Mouse (Mus musculus) liver, postnatal 0 days (tissue): ENCODE results near the gene Sipa1l2. TPM values are rescaled to one million over a fixed set of nuclear protein-coding genes. Genes with fewer than 3 reads are reported as not detected.

Experiments
- ATAC-seq: fragments of 200-750 bp; cut with Nextera tagmentation; 2 replicates; pipeline ENCODE4 v1.8.0; 2017; ENCODE audit warnings: mild to moderate bottlenecking, moderate library complexity
- DNase-seq: peaks from one replicate; pipeline ENCODE4 v3.0.0-alpha.2; 2016
- H3K27ac ChIP-seq: fragments of 300-500 bp; sonication (generic); 2 replicates; pipeline ENCODE4 v1.5.1; 2014; ENCODE audit warnings: antibody characterized with exemption, moderate library complexity, mild to moderate bottlenecking, low read depth
- H3K27me3 ChIP-seq: fragments of 300-500 bp; sonication (generic); 2 replicates; pipeline ENCODE4 v1.6.1; 2014; ENCODE audit warnings: low read length, control low read depth, mixed read lengths; ENCODE audit not compliant: insufficient read depth
- H3K36me3 ChIP-seq: fragments of 300-500 bp; sonication (generic); replicated peaks from 2 replicates; pipeline ENCODE4 v1.6.1; 2014; ENCODE audit warnings: mild to moderate bottlenecking, control low read depth, low read length, moderate library complexity, mixed read lengths; ENCODE audit not compliant: insufficient read depth
- H3K4me1 ChIP-seq: fragments of 300-500 bp; sonication (generic); 2 replicates; pipeline ENCODE4 v1.6.1; 2014; ENCODE audit warnings: antibody characterized with exemption, mild to moderate bottlenecking, control low read depth; ENCODE audit not compliant: insufficient read depth
- H3K4me2 ChIP-seq: fragments of 300-500 bp; sonication (generic); 2 replicates; pipeline ENCODE4 v1.6.1; 2014; ENCODE audit warnings: low read depth, mild to moderate bottlenecking, low read length, moderate library complexity, mixed read lengths
- H3K4me3 ChIP-seq: fragments of 300-500 bp; sonication (generic); 2 replicates; pipeline ENCODE4 v1.5.1; 2014; ENCODE audit warnings: low read depth, low read length
- H3K9ac ChIP-seq: fragments of 300-500 bp; sonication (generic); replicated peaks from 2 replicates; pipeline ENCODE4 v1.6.1; 2014; ENCODE audit warnings: mild to moderate bottlenecking, moderate library complexity
- H3K9me3 ChIP-seq: fragments of 300-500 bp; sonication (generic); 2 replicates; pipeline ENCODE4 v1.6.1; 2016; ENCODE audit warnings: mild to moderate bottlenecking, control low read depth, low read length, mixed read lengths
- CTCF ChIP-seq: sonication (generic); IDR thresholded peaks from 2 replicates; pipeline ENCODE4 v1.5.1; 2016; ENCODE audit warnings: antibody characterized with exemption, low read depth
- EP300 ChIP-seq: IDR thresholded peaks from 2 replicates; pipeline ENCODE4 v1.6.1; 2016; ENCODE audit warnings: antibody characterized with exemption, low read depth, mild to moderate bottlenecking
- WGBS: fragments of 180-500 bp; shearing (Covaris S2); extraction: QIAGEN DNeasy Blood & Tissue Kit; methylation state at CpG from one replicate; pipeline ENCODE4 v1.1.7; 2014; ENCODE audit not compliant: insufficient replicate concordance; 5-methylcytosine and 5-hydroxymethylcytosine counted together
- polyA plus RNA-seq: library from polyadenylated mRNA; unstranded; fragments of >200 nt; fragmentation: Nextera tagmentation; extraction: Ambion mirVana; gene quantifications from 2 replicates; pipeline ENCODE4 v1.2.1, GENCODE M21; 2015

The Sipa1l2 gene
- polyA plus RNA-seq, 1 experiment from 2014 or later: 0.47 TPM

- Histone ChIP-seq H3K27ac (no peak overlapping the region), H3K9me3 (no peaks in the 10 kb centered on the region)
Measured at GRCm38 (mm10) chr8:125485715-125486114, 83.9 kb downstream of the Sipa1l2 start.

GRCm38 (mm10) chr8:125484530-125485196 lies 84.9 kb downstream of the Sipa1l2 start:
- no peak overlapping the region for H3K4me2 ChIP-seq

More at GRCm38 (mm10) chr8:125485715-125486114, 83.9 kb downstream of the Sipa1l2 start:
- ATAC-seq (no peak), DNase-seq (no peak)
- TF ChIP-seq EP300 (no peak), CTCF (no peak)
- no peak overlapping the region for H3K4me3 ChIP-seq
- no peak overlapping the region for H3K9ac ChIP-seq
- H3K4me2 ChIP-seq: no peak overlapping the region
- WGBS: 78% methylated on average over 3 of the region's 3 CpGs
- H3K4me1 ChIP-seq: no peaks in the 10 kb centered on the region
- H3K27me3 ChIP-seq: no peaks in the 10 kb centered on the region
- 0 out of 2 replicates have a peak, but pooled peaks cover 4% of the 10 kb centered on the region for H3K36me3 ChIP-seq

GRCm38 (mm10) chr8:125482491-125483096 lies 87.0 kb downstream of the Sipa1l2 start:
- ATAC-seq: no peak
- TF ChIP-seq EP300 (no peak), CTCF (no peak)
- WGBS: 78% methylated on average over 5 of the region's 5 CpGs

More at GRCm38 (mm10) chr8:125484530-125485196, 84.9 kb downstream of the Sipa1l2 start:
- Histone ChIP-seq H3K27ac (no peak overlapping the region), H3K4me1 (no peaks in the 10 kb centered on the region), H3K4me3 (no peak overlapping the region), H3K9ac (no peak overlapping the region), H3K9me3 (no peaks in the 10 kb centered on the region), H3K36me3 (0 out of 2 replicates have a peak, but pooled peaks cover 6% of the 10 kb centered on the region), H3K27me3 (no peaks in the 10 kb centered on the region)
- 71% methylated on average over 7 of the region's 7 CpGs for WGBS
- ATAC-seq (no peak), DNase-seq (no peak)
- no peak for TF ChIP-seq CTCF
- no peak for TF ChIP-seq EP300

GRCm38 (mm10) chr8:125474876-125475275 lies 94.7 kb downstream of the Sipa1l2 start:
- no peak for DNase-seq
- peaks cover 2% of the 10 kb centered on the region; the same call in 1 of the 2 replicates for H3K36me3 ChIP-seq
- H3K9ac ChIP-seq: no peak overlapping the region
- H3K9me3 ChIP-seq: no peaks in the 10 kb centered on the region
- H3K4me3 ChIP-seq: no peak overlapping the region
- H3K4me2 ChIP-seq: no peak overlapping the region
- H3K4me1 ChIP-seq: peaks cover 6% of the 10 kb centered on the region; the same call in 1 of the 2 replicates
- H3K27me3 ChIP-seq: no peaks in the 10 kb centered on the region
- H3K27ac ChIP-seq: no peak overlapping the region
- TF ChIP-seq CTCF (no peak), EP300 (no peak)
- WGBS: 73% methylated on average over 12 of the region's 12 CpGs
- ATAC-seq: no peak

More at GRCm38 (mm10) chr8:125482491-125483096, 87.0 kb downstream of the Sipa1l2 start:
- Histone ChIP-seq H3K36me3 (0 out of 2 replicates have a peak, but pooled peaks cover 6% of the 10 kb centered on the region), H3K27me3 (no peaks in the 10 kb centered on the region), H3K27ac (no peak overlapping the region), H3K4me1 (no peaks in the 10 kb centered on the region), H3K4me2 (no peak overlapping the region), H3K4me3 (no peak overlapping the region), H3K9me3 (no peaks in the 10 kb centered on the region), H3K9ac (no peak overlapping the region)
- DNase-seq: no peak

- H3K9ac ChIP-seq: no peak overlapping the region
- DNase-seq (no peak), ATAC-seq (no peak)
- no peaks in the 10 kb centered on the region for H3K27me3 ChIP-seq
- peaks cover 7% of the 10 kb centered on the region for H3K36me3 ChIP-seq
- 72% methylated on average over 9 of the region's 9 CpGs for whole genome bisulfite sequencing
- no peaks in the 10 kb centered on the region for H3K9me3 ChIP-seq
- no peak overlapping the region for H3K4me3 ChIP-seq
- no peak overlapping the region for H3K27ac ChIP-seq
- TF ChIP-seq EP300: no peak
- no peak for TF ChIP-seq CTCF
- peaks cover 6% of the 10 kb centered on the region; the same call in 1 of the 2 replicates for H3K4me1 ChIP-seq
- no peak overlapping the region for H3K4me2 ChIP-seq
Measured at GRCm38 (mm10) chr8:125471374-125471773, 98.2 kb downstream of the Sipa1l2 start.

GRCm38 (mm10) chr8:125465156-125465821 lies 104.3 kb downstream of the Sipa1l2 start:
- no peak overlapping the region for H3K27ac ChIP-seq
- no peak overlapping the region for H3K4me2 ChIP-seq
- no peak overlapping the region for H3K4me3 ChIP-seq
- no peaks in the 10 kb centered on the region for H3K9me3 ChIP-seq
- 79% methylated on average over 6 of the region's 6 CpGs for WGBS
- no peak overlapping the region for H3K9ac ChIP-seq
- H3K4me1 ChIP-seq: no peaks in the 10 kb centered on the region; the same call in 1 of the 2 replicates
- no peak for ATAC-seq
- no peak for DNase-seq
- TF ChIP-seq EP300 (no peak), CTCF (no peak)
- peaks cover 5% of the 10 kb centered on the region; the same call in 1 of the 2 replicates for H3K36me3 ChIP-seq
- no peaks in the 10 kb centered on the region for H3K27me3 ChIP-seq
